ENCODE assay signal across 8 mouse cellular contexts in genomic region chr4:106908426-106908809, GRCm38 (mm10). TPM values are rescaled to one million over a fixed set of nuclear protein-coding genes. Genes with fewer than 3 reads are reported as not detected.
DNase-seq lines count a peak whose midpoint lies in the region; ATAC-seq and TF ChIP-seq lines count a peak whose summit lies in the region.

No protein-coding gene starts in this region.

- no peaks in the 10 kb centered on the region for H3K9me3 ChIP-seq in intestine, embryonic 15.5 days
- H3K9me3 ChIP-seq in liver, postnatal 0 days (ENCODE audit: low read length) = no peaks in the 10 kb centered on the region

- peak; percentile 40 for ATAC-seq in intestine, embryonic 15.5 days
- ATAC-seq in liver, postnatal 0 days = peak; percentile 34

- no peaks in the 10 kb centered on the region for H3K27me3 ChIP-seq in intestine, embryonic 15.5 days (replicated peaks)
- no peaks in the 10 kb centered on the region for H3K27me3 ChIP-seq in liver, postnatal 0 days (ENCODE audit: insufficient read depth, low read length)

- peak; percentile 69 for DNase-seq in CD4-positive helper T cell, adult 2 months (ENCODE audit: low read depth, low spot score)
- peak; percentile 23 for DNase-seq in adrenal gland, postnatal 25 days
- peak; percentile 48 for DNase-seq in gastrocnemius, postnatal 14 days
- DNase-seq in liver, postnatal 0 days = peak; percentile 87
- peak; percentile 45 for DNase-seq in retina, postnatal 1 day
- no peak for DNase-seq in frontal cortex, postnatal 10 days (ENCODE audit: low spot score in 2 of 2)
- no peak for DNase-seq in frontal cortex, postnatal 25 days (ENCODE audit: low spot score in 2 of 2)

- no peaks in the 10 kb centered on the region for H3K36me3 ChIP-seq in intestine, embryonic 15.5 days
- no peaks in the 10 kb centered on the region; the same call in 1 of the 2 replicates for H3K36me3 ChIP-seq in liver, postnatal 0 days (replicated peaks; ENCODE audit: insufficient read depth, low read length)

- intact Hi-C loops in gastrocnemius, postnatal 14 days (cut with DNase I; ENCODE audit: low total_unique reads) = loop anchor here (2.0 kb wide), 1 partner anchor 66 kb away; no protein-coding TSS in a partner anchor

- no peak for TF ChIP-seq CTCF in liver, postnatal 0 days (IDR thresholded peaks at IDR 0.05; ENCODE audit: low read depth)

- H3K27ac ChIP-seq in intestine, embryonic 15.5 days = peak overlapping the region; percentile 97
- H3K27ac ChIP-seq in liver, postnatal 0 days (ENCODE audit: low read depth) = peak overlapping the region; percentile 91

- no peak overlapping the region for H3K4me3 ChIP-seq in intestine, embryonic 15.5 days (replicated peaks)
- H3K4me3 ChIP-seq in liver, postnatal 0 days (ENCODE audit: low read depth, low read length) = peak overlapping the region; percentile 21

- 15% methylated on average over 3 of the region's 3 CpGs for WGBS in intestine, embryonic 15.5 days
- 10% methylated on average over 3 of the region's 3 CpGs for WGBS in liver, postnatal 0 days (ENCODE audit: insufficient replicate concordance)

- TF ChIP-seq EP300 in liver, postnatal 0 days (IDR thresholded peaks at IDR 0.05; ENCODE audit: low read depth) = peak; percentile 57

- no peak overlapping the region for H3K9ac ChIP-seq in intestine, embryonic 15.5 days
- H3K9ac ChIP-seq in liver, postnatal 0 days (replicated peaks) = peak overlapping the region; percentile 59

- H3K4me1 ChIP-seq in intestine, embryonic 15.5 days (replicated peaks) = peaks cover 33% of the 10 kb centered on the region
- H3K4me1 ChIP-seq in liver, postnatal 0 days (ENCODE audit: insufficient read depth) = peaks cover 39% of the 10 kb centered on the region

- peak overlapping the region; percentile 87 for H3K4me2 ChIP-seq in intestine, embryonic 15.5 days (replicated peaks)
- H3K4me2 ChIP-seq in liver, postnatal 0 days (ENCODE audit: low read depth, low read length) = peak overlapping the region; percentile 100

RNA-seq across cellular contexts. Expression of gene Ssbp3, which starts 2.1 kb away (rescaled TPM):
- 70.8 and 82.6 TPM in 2 replicates for total RNA-seq in adrenal gland, postnatal 25 days (2021)
- 10 to 100 TPM; 23.4 to 27.9 TPM for total RNA-seq in gastrocnemius, postnatal 14 days (2021)
- 83.7 and 86.0 TPM in 2 replicates for polyA plus RNA-seq in intestine, embryonic 15.5 days (2015; fragmentation: Nextera tagmentation; extraction: Ambion mirVana)
- 22.8 and 26.8 TPM in 2 replicates for polyA plus RNA-seq in liver, postnatal 0 days (2015; fragmentation: Nextera tagmentation; extraction: Ambion mirVana)

Comparison
In these comparisons a context has a peak if more than half of its experiments do, and no peak if none do; other contexts are left out.
1. DNase-seq: peak in CD4-positive helper T cell, adult 2 months (single experiment), adrenal gland, postnatal 25 days (single experiment), gastrocnemius, postnatal 14 days (single experiment), liver, postnatal 0 days (single experiment) and retina, postnatal 1 day (single experiment); none in frontal cortex, postnatal 10 days (0 of 2) and frontal cortex, postnatal 25 days (0 of 2).